Mouse (Mus musculus): ENCODE results near the gene Gna11.
A peak's percentile ranks its signal among the peaks of the same experiment; 100 is the strongest.

The Gna11 gene

GRCm38 (mm10) chr10:81485479-81486018, 59.4 kb downstream of the Gna11 start:
- DNase-seq (ENCODE audit: low spot score in 2 of 2) = no peak

GRCm38 (mm10) chr10:81485060-81485449, 59.9 kb downstream of the Gna11 start:
- no peak for DNase-seq (ENCODE audit: low spot score in 2 of 2)

GRCm38 (mm10) chr10:81484441-81485059, 60.4 kb downstream of the Gna11 start:
- DNase-seq (ENCODE audit: low spot score in 2 of 2) = no peak

GRCm38 (mm10) chr10:81483983-81484382, 61.0 kb downstream of the Gna11 start:
- DNase-seq (ENCODE audit: low spot score in 2 of 2) = no peak

GRCm38 (mm10) chr10:81482533-81482889, 62.5 kb downstream of the Gna11 start, which contains the start of gene Celf5:
Gene Celf5 (minus strand): TSS chr10:81482709.
- DNase-seq (ENCODE audit: low spot score in 2 of 2) = peak; percentile 54 to 87

- DNase-seq (ENCODE audit: low spot score in 2 of 2) = no peak
Observed at GRCm38 (mm10) chr10:81481605-81482532, 63.1 kb downstream of the Gna11 start.
